Mouse (Mus musculus): Measurements from ENCODE around the gene Camk1d. TPM values are rescaled to one million over a fixed set of nuclear protein-coding genes. Genes with fewer than 3 reads are reported as not detected.
"Not testable (repeated sequence)": the region's sequence is repeated elsewhere in the genome, so short reads cannot be mapped to it uniquely, and the experiment has no call there.

The Camk1d gene
- polyA plus RNA-seq, 1 experiment from 2014 or later = 7.6 TPM

- ATAC-seq (ENCODE audit: low FRiP score) = no peak
- WGBS = 71% methylated on average over 11 of the region's 11 CpGs
These were observed 106.1 kb downstream of the Camk1d start for GRCm38 (mm10) chr2:5607920-5608841.

GRCm38 (mm10) chr2:5605849-5606248 is 108.5 kb downstream of the Camk1d start:
- no peak overlapping the region for H3K4me3 ChIP-seq (replicated peaks)
- ATAC-seq (ENCODE audit: low FRiP score) = no peak
- H3K4me2 ChIP-seq = no peak overlapping the region
- H3K9me3 ChIP-seq (replicated peaks) = no peaks in the 10 kb centered on the region
- H3K4me1 ChIP-seq = peaks cover 4% of the 10 kb centered on the region; the same call in 1 of the 2 replicates
- 83% methylated on average over 3 of the region's 3 CpGs for WGBS
- H3K27me3 ChIP-seq (replicated peaks) = no peaks in the 10 kb centered on the region
- no peaks in the 10 kb centered on the region for H3K36me3 ChIP-seq
- H3K27ac ChIP-seq (replicated peaks) = no peak overlapping the region
- no peak overlapping the region for H3K9ac ChIP-seq (replicated peaks)

More at GRCm38 (mm10) chr2:5607920-5608841, 106.1 kb downstream of the Camk1d start:
- no peaks in the 10 kb centered on the region for H3K27me3 ChIP-seq (replicated peaks)
- no peak overlapping the region for H3K27ac ChIP-seq (replicated peaks)
- peaks cover 9% of the 10 kb centered on the region for H3K4me1 ChIP-seq
- no peak overlapping the region for H3K4me3 ChIP-seq (replicated peaks)
- no peak overlapping the region for H3K9ac ChIP-seq (replicated peaks)
- H3K36me3 ChIP-seq = no peaks in the 10 kb centered on the region
- H3K9me3 ChIP-seq (replicated peaks) = no peaks in the 10 kb centered on the region
- H3K4me2 ChIP-seq = no peak overlapping the region

GRCm38 (mm10) chr2:5602044-5602443 is 112.3 kb downstream of the Camk1d start:
- no peak overlapping the region for H3K9ac ChIP-seq (replicated peaks)
- H3K27me3 ChIP-seq (replicated peaks) = no peaks in the 10 kb centered on the region
- H3K4me2 ChIP-seq = no peak overlapping the region
- H3K4me1 ChIP-seq = peaks cover 6% of the 10 kb centered on the region
- WGBS = 85% methylated on average over 1 of the region's 1 CpGs
- no peak overlapping the region for H3K27ac ChIP-seq (replicated peaks)
- no peak overlapping the region for H3K4me3 ChIP-seq (replicated peaks)
- no peak for ATAC-seq (ENCODE audit: low FRiP score)
- no peaks in the 10 kb centered on the region for H3K9me3 ChIP-seq (replicated peaks)
- no peaks in the 10 kb centered on the region for H3K36me3 ChIP-seq

GRCm38 (mm10) chr2:5601243-5601642 is 113.1 kb downstream of the Camk1d start:
- peak; percentile 48 for ATAC-seq (ENCODE audit: low FRiP score)
- not testable (repeated sequence) for H3K9me3 ChIP-seq (replicated peaks); H3K9ac ChIP-seq (replicated peaks); H3K27ac ChIP-seq (replicated peaks); H3K4me2 ChIP-seq; H3K4me3 ChIP-seq (replicated peaks); H3K36me3 ChIP-seq; H3K27me3 ChIP-seq (replicated peaks)
- H3K4me1 ChIP-seq = peaks cover 12% of the 10 kb centered on the region
- WGBS = 2% methylated on average over 2 of the region's 2 CpGs

GRCm38 (mm10) chr2:5600183-5600962 is 113.9 kb downstream of the Camk1d start:
- WGBS = 75% methylated on average over 8 of the region's 8 CpGs
- Histone ChIP-seq H3K9me3 (replicated peaks) (no peaks in the 10 kb centered on the region), H3K36me3 (no peaks in the 10 kb centered on the region), H3K9ac (replicated peaks) (no peak overlapping the region), H3K4me2 (no peak overlapping the region), H3K4me1 (peaks cover 19% of the 10 kb centered on the region), H3K4me3 (replicated peaks) (no peak overlapping the region), H3K27me3 (replicated peaks) (no peaks in the 10 kb centered on the region), H3K27ac (replicated peaks) (no peak overlapping the region)
- no peak for ATAC-seq (ENCODE audit: low FRiP score)

GRCm38 (mm10) chr2:5599713-5600112 is 114.6 kb downstream of the Camk1d start:
- no peak overlapping the region for H3K4me2 ChIP-seq
- H3K4me3 ChIP-seq (replicated peaks) = no peak overlapping the region
- 31% methylated on average over 4 of the region's 4 CpGs for WGBS
- no peak overlapping the region for H3K27ac ChIP-seq (replicated peaks)
- ATAC-seq (ENCODE audit: low FRiP score) = no peak
- no peaks in the 10 kb centered on the region for H3K9me3 ChIP-seq (replicated peaks)
- peaks cover 19% of the 10 kb centered on the region for H3K4me1 ChIP-seq
- no peaks in the 10 kb centered on the region for H3K27me3 ChIP-seq (replicated peaks)
- H3K9ac ChIP-seq (replicated peaks) = no peak overlapping the region
- H3K36me3 ChIP-seq = no peaks in the 10 kb centered on the region

- Histone ChIP-seq H3K4me3 (replicated peaks) (no peak overlapping the region), H3K4me1 (peaks cover 19% of the 10 kb centered on the region), H3K27ac (replicated peaks) (no peak overlapping the region), H3K9ac (replicated peaks) (no peak overlapping the region), H3K27me3 (replicated peaks) (no peaks in the 10 kb centered on the region), H3K4me2 (no peak overlapping the region), H3K36me3 (no peaks in the 10 kb centered on the region), H3K9me3 (replicated peaks) (no peaks in the 10 kb centered on the region)
- 96% methylated on average over 5 of the region's 5 CpGs for WGBS
- no peak for ATAC-seq (ENCODE audit: low FRiP score)
These were observed 115.8 kb downstream of the Camk1d start for GRCm38 (mm10) chr2:5598533-5598932.

- Histone ChIP-seq H3K27me3 (replicated peaks) (no peaks in the 10 kb centered on the region), H3K4me1 (peaks cover 19% of the 10 kb centered on the region), H3K27ac (replicated peaks) (peak overlapping the region; percentile 54), H3K9me3 (replicated peaks) (no peaks in the 10 kb centered on the region), H3K4me2 (peak overlapping the region; percentile 27), H3K4me3 (replicated peaks) (no peak overlapping the region), H3K36me3 (no peaks in the 10 kb centered on the region), H3K9ac (replicated peaks) (0 out of 2 replicates have a peak overlapping the region, but pooled peaks have one; percentile 14)
- 27% methylated on average over 12 of the region's 12 CpGs for WGBS
- peak; percentile 62; the same call in 1 of the 2 replicates for ATAC-seq (ENCODE audit: low FRiP score)
These were observed 117.4 kb downstream of the Camk1d start for GRCm38 (mm10) chr2:5596882-5597281.

- H3K4me3 ChIP-seq (replicated peaks) = no peak overlapping the region
- H3K9ac ChIP-seq (replicated peaks) = no peak overlapping the region
- H3K36me3 ChIP-seq = no peaks in the 10 kb centered on the region
- no peaks in the 10 kb centered on the region for H3K9me3 ChIP-seq (replicated peaks)
- ATAC-seq (ENCODE audit: low FRiP score) = peak; percentile 14; the same call in 1 of the 2 replicates
- H3K27me3 ChIP-seq (replicated peaks) = no peaks in the 10 kb centered on the region
- H3K4me1 ChIP-seq = peaks cover 15% of the 10 kb centered on the region
- no peak overlapping the region for H3K4me2 ChIP-seq
- 61% methylated on average over 8 of the region's 8 CpGs for WGBS
- H3K27ac ChIP-seq (replicated peaks) = no peak overlapping the region
These were observed 118.7 kb downstream of the Camk1d start for GRCm38 (mm10) chr2:5595356-5596191.

GRCm38 (mm10) chr2:5592461-5593136 is 121.7 kb downstream of the Camk1d start:
- Histone ChIP-seq H3K4me1 (peaks cover 15% of the 10 kb centered on the region), H3K27ac (replicated peaks) (no peak overlapping the region), H3K9ac (replicated peaks) (no peak overlapping the region), H3K4me3 (replicated peaks) (no peak overlapping the region), H3K27me3 (replicated peaks) (no peaks in the 10 kb centered on the region), H3K36me3 (no peaks in the 10 kb centered on the region), H3K4me2 (no peak overlapping the region), H3K9me3 (replicated peaks) (no peaks in the 10 kb centered on the region)
- WGBS = 84% methylated on average over 6 of the region's 6 CpGs
- ATAC-seq (ENCODE audit: low FRiP score) = no peak

- no peaks in the 10 kb centered on the region for H3K36me3 ChIP-seq
- no peak overlapping the region for H3K27ac ChIP-seq (replicated peaks)
- no peak for ATAC-seq (ENCODE audit: low FRiP score)
- H3K9me3 ChIP-seq (replicated peaks) = no peaks in the 10 kb centered on the region
- no peak overlapping the region for H3K4me2 ChIP-seq
- H3K4me1 ChIP-seq = no peaks in the 10 kb centered on the region
- WGBS = 71% methylated on average over 5 of the region's 5 CpGs
- no peak overlapping the region for H3K9ac ChIP-seq (replicated peaks)
- no peaks in the 10 kb centered on the region for H3K27me3 ChIP-seq (replicated peaks)
- no peak overlapping the region for H3K4me3 ChIP-seq (replicated peaks)
These were observed 124.2 kb downstream of the Camk1d start for GRCm38 (mm10) chr2:5590074-5590473.

Data from neural tube, embryonic 15.5 days (tissue).